Mouse (Mus musculus): ENCODE data around the gene Ndel1. TPM values are rescaled to one million over a fixed set of nuclear protein-coding genes. Genes with fewer than 3 reads are reported as not detected.

Gene Ndel1
- polyA plus RNA-seq, 1 experiment from 2014 or later, result 68.5 TPM

GRCm38 (mm10) chr11:68904375-68905137 is 32.9 kb upstream of the Ndel1 start:
- no peak overlapping the region for H3K9ac ChIP-seq (replicated peaks; ENCODE audit: low read depth, low read length)
- 0 out of 2 replicates have a peak, but pooled peaks cover 2% of the 10 kb centered on the region for H3K4me1 ChIP-seq (ENCODE audit: control insufficient read depth, insufficient read depth, low read length)
- no peak overlapping the region for H3K27ac ChIP-seq (ENCODE audit: low read length)
- no peak overlapping the region for H3K4me2 ChIP-seq (replicated peaks; ENCODE audit: low read depth, low read length)
- no peaks in the 10 kb centered on the region for H3K27me3 ChIP-seq (ENCODE audit: control insufficient read depth, insufficient read depth, low read length)
- WGBS, result 84% methylated on average over 8 of the region's 8 CpGs
- no peak overlapping the region for H3K4me3 ChIP-seq (ENCODE audit: low read depth, low read length)
- no peaks in the 10 kb centered on the region for H3K9me3 ChIP-seq (ENCODE audit: control insufficient read depth, low read depth, low read length)
- peaks cover 35% of the 10 kb centered on the region for H3K36me3 ChIP-seq (ENCODE audit: control insufficient read depth, insufficient read depth, low read length)
- ATAC-seq (ENCODE audit: insufficient number of reproducible peaks, insufficient read depth, low FRiP score, low read depth), result no peak

- Histone ChIP-seq H3K27me3 (ENCODE audit: control insufficient read depth, insufficient read depth, low read length) (no peaks in the 10 kb centered on the region), H3K27ac (ENCODE audit: low read length) (no peak overlapping the region), H3K4me3 (ENCODE audit: low read depth, low read length) (no peak overlapping the region), H3K36me3 (ENCODE audit: control insufficient read depth, insufficient read depth, low read length) (peaks cover 35% of the 10 kb centered on the region), H3K4me1 (ENCODE audit: control insufficient read depth, insufficient read depth, low read length) (0 out of 2 replicates have a peak, but pooled peaks cover 2% of the 10 kb centered on the region), H3K9ac (replicated peaks; ENCODE audit: low read depth, low read length) (no peak overlapping the region), H3K4me2 (replicated peaks; ENCODE audit: low read depth, low read length) (no peak overlapping the region), H3K9me3 (ENCODE audit: control insufficient read depth, low read depth, low read length) (no peaks in the 10 kb centered on the region)
- no peak for ATAC-seq (ENCODE audit: insufficient number of reproducible peaks, insufficient read depth, low FRiP score, low read depth)
- WGBS, result 89% methylated on average over 2 of the region's 2 CpGs
Observed at GRCm38 (mm10) chr11:68903775-68904174, 32.1 kb upstream of the Ndel1 start.

- Histone ChIP-seq H3K4me3 (ENCODE audit: low read depth, low read length) (peak overlapping the region; percentile 79), H3K27ac (ENCODE audit: low read length) (no peak overlapping the region), H3K9me3 (ENCODE audit: control insufficient read depth, low read depth, low read length) (no peaks in the 10 kb centered on the region), H3K4me2 (replicated peaks; ENCODE audit: low read depth, low read length) (peak overlapping the region; percentile 52), H3K9ac (replicated peaks; ENCODE audit: low read depth, low read length) (no peak overlapping the region; the same call in 1 of the 2 replicates), H3K27me3 (ENCODE audit: control insufficient read depth, insufficient read depth, low read length) (no peaks in the 10 kb centered on the region), H3K4me1 (ENCODE audit: control insufficient read depth, insufficient read depth, low read length) (0 out of 2 replicates have a peak, but pooled peaks cover 2% of the 10 kb centered on the region), H3K36me3 (ENCODE audit: control insufficient read depth, insufficient read depth, low read length) (peaks cover 35% of the 10 kb centered on the region)
- no peak for ATAC-seq (ENCODE audit: insufficient number of reproducible peaks, insufficient read depth, low FRiP score, low read depth)
- WGBS, result 82% methylated on average over 5 of the region's 5 CpGs
Observed at GRCm38 (mm10) chr11:68902823-68903222, 31.2 kb upstream of the Ndel1 start.

- peak overlapping the region; percentile 87 for H3K9ac ChIP-seq (replicated peaks; ENCODE audit: low read depth, low read length)
- H3K4me1 ChIP-seq (ENCODE audit: control insufficient read depth, insufficient read depth, low read length), result 0 out of 2 replicates have a peak, but pooled peaks cover 2% of the 10 kb centered on the region
- H3K4me2 ChIP-seq (replicated peaks; ENCODE audit: low read depth, low read length), result peak overlapping the region; percentile 52
- 3% methylated on average over 11 of the region's 11 CpGs for WGBS
- no peak for ATAC-seq (ENCODE audit: insufficient number of reproducible peaks, insufficient read depth, low FRiP score, low read depth)
- peak overlapping the region; percentile 79 for H3K4me3 ChIP-seq (ENCODE audit: low read depth, low read length)
- no peaks in the 10 kb centered on the region for H3K27me3 ChIP-seq (ENCODE audit: control insufficient read depth, insufficient read depth, low read length)
- no peak overlapping the region for H3K27ac ChIP-seq (ENCODE audit: low read length)
- no peaks in the 10 kb centered on the region for H3K9me3 ChIP-seq (ENCODE audit: control insufficient read depth, low read depth, low read length)
- peaks cover 35% of the 10 kb centered on the region for H3K36me3 ChIP-seq (ENCODE audit: control insufficient read depth, insufficient read depth, low read length)
Observed at GRCm38 (mm10) chr11:68902367-68902766, 30.7 kb upstream of the Ndel1 start.

GRCm38 (mm10) chr11:68902047-68902364 is 30.3 kb upstream of the Ndel1 start:
- H3K27ac ChIP-seq (ENCODE audit: low read length), result peak overlapping the region; percentile 95
- peak overlapping the region; percentile 52 for H3K4me2 ChIP-seq (replicated peaks; ENCODE audit: low read depth, low read length)
- H3K9ac ChIP-seq (replicated peaks; ENCODE audit: low read depth, low read length), result peak overlapping the region; percentile 87
- H3K36me3 ChIP-seq (ENCODE audit: control insufficient read depth, insufficient read depth, low read length), result peaks cover 35% of the 10 kb centered on the region
- no peaks in the 10 kb centered on the region for H3K27me3 ChIP-seq (ENCODE audit: control insufficient read depth, insufficient read depth, low read length)
- no peaks in the 10 kb centered on the region for H3K9me3 ChIP-seq (ENCODE audit: control insufficient read depth, low read depth, low read length)
- under 1% methylated on average over 10 of the region's 10 CpGs for WGBS
- peak overlapping the region; percentile 79 for H3K4me3 ChIP-seq (ENCODE audit: low read depth, low read length)
- ATAC-seq (ENCODE audit: insufficient number of reproducible peaks, insufficient read depth, low FRiP score, low read depth), result no peak
- 0 out of 2 replicates have a peak, but pooled peaks cover 2% of the 10 kb centered on the region for H3K4me1 ChIP-seq (ENCODE audit: control insufficient read depth, insufficient read depth, low read length)

- Histone ChIP-seq H3K9ac (replicated peaks; ENCODE audit: low read depth, low read length) (peak within 1 kb of the TSS; percentile 87), H3K36me3 (ENCODE audit: control insufficient read depth, insufficient read depth, low read length) (peaks cover 35% of the 10 kb centered on the region), H3K9me3 (ENCODE audit: control insufficient read depth, low read depth, low read length) (no peaks in the 10 kb centered on the region), H3K27ac (ENCODE audit: low read length) (peak within 1 kb of the TSS; percentile 95), H3K4me2 (replicated peaks; ENCODE audit: low read depth, low read length) (peak within 1 kb of the TSS; percentile 66), H3K4me3 (ENCODE audit: low read depth, low read length) (peak within 1 kb of the TSS; percentile 79), H3K27me3 (ENCODE audit: control insufficient read depth, insufficient read depth, low read length) (no peaks in the 10 kb centered on the region), H3K4me1 (ENCODE audit: control insufficient read depth, insufficient read depth, low read length) (0 out of 2 replicates have a peak, but pooled peaks cover 2% of the 10 kb centered on the region)
- peak; percentile 87 for ATAC-seq (ENCODE audit: insufficient number of reproducible peaks, insufficient read depth, low FRiP score, low read depth)
- under 1% methylated on average over 52 of the region's 52 CpGs for WGBS
Observed at GRCm38 (mm10) chr11:68901351-68902046, 29.8 kb upstream of the Ndel1 start, which contains the start of gene Rpl26. Gene Rpl26, plus strand, starts transcription at chr11:68901583.

- Histone ChIP-seq H3K27ac (ENCODE audit: low read length) (no peak overlapping the region), H3K4me1 (ENCODE audit: control insufficient read depth, insufficient read depth, low read length) (0 out of 2 replicates have a peak, but pooled peaks cover 2% of the 10 kb centered on the region), H3K27me3 (ENCODE audit: control insufficient read depth, insufficient read depth, low read length) (no peaks in the 10 kb centered on the region), H3K9ac (replicated peaks; ENCODE audit: low read depth, low read length) (no peak overlapping the region), H3K9me3 (ENCODE audit: control insufficient read depth, low read depth, low read length) (no peaks in the 10 kb centered on the region), H3K4me3 (ENCODE audit: low read depth, low read length) (peak overlapping the region; percentile 79), H3K4me2 (replicated peaks; ENCODE audit: low read depth, low read length) (peak overlapping the region; percentile 66), H3K36me3 (ENCODE audit: control insufficient read depth, insufficient read depth, low read length) (peaks cover 32% of the 10 kb centered on the region)
- WGBS, result 26% methylated on average over 31 of the region's 31 CpGs
- ATAC-seq (ENCODE audit: insufficient number of reproducible peaks, insufficient read depth, low FRiP score, low read depth), result no peak; the same call in 1 of the 2 replicates
Observed at GRCm38 (mm10) chr11:68900519-68901350, 29.1 kb upstream of the Ndel1 start.

- Histone ChIP-seq H3K9me3 (ENCODE audit: control insufficient read depth, low read depth, low read length) (no peaks in the 10 kb centered on the region), H3K4me1 (ENCODE audit: control insufficient read depth, insufficient read depth, low read length) (0 out of 2 replicates have a peak, but pooled peaks cover 2% of the 10 kb centered on the region), H3K36me3 (ENCODE audit: control insufficient read depth, insufficient read depth, low read length) (peaks cover 23% of the 10 kb centered on the region), H3K27ac (ENCODE audit: low read length) (no peak overlapping the region), H3K9ac (replicated peaks; ENCODE audit: low read depth, low read length) (no peak overlapping the region), H3K4me3 (ENCODE audit: low read depth, low read length) (no peak overlapping the region), H3K4me2 (replicated peaks; ENCODE audit: low read depth, low read length) (no peak overlapping the region), H3K27me3 (ENCODE audit: control insufficient read depth, insufficient read depth, low read length) (no peaks in the 10 kb centered on the region)
- 82% methylated on average over 8 of the region's 8 CpGs for WGBS
- ATAC-seq (ENCODE audit: insufficient number of reproducible peaks, insufficient read depth, low FRiP score, low read depth), result no peak
Observed at GRCm38 (mm10) chr11:68899815-68900214, 28.2 kb upstream of the Ndel1 start.
